Mouse (Mus musculus): ENCODE measurements around the gene Brinp2. TPM values are rescaled to one million over a fixed set of nuclear protein-coding genes. Genes with fewer than 3 reads are reported as not detected.

Brinp2 gene
- polyA plus RNA-seq, 1 experiment: not detected

DNA sequence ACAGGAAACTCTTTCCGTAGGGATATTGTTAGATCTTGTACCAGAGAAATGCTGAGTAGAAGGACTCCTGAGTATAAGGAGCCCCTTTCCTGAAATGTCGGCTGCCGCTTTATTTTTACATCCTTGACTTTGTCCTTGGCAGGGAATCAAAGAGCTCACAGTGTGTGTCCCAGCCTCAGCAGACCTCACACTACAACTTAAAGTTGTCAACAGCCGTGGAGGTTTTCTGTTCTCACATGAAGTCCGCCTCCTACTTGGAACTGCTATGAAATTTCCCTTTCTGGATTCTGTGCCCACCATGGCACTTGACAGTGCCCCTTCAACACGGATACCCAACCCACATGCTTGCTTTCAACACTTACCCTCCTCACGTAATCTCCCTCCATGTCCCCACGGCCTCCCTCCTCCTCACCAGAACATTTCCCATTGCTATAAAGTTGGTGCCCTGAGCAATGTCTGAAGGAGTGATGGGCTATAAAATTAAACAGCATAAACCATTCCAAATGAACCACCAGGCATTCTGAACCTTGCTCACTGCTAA is 103.4 kb downstream of the Brinp2 start:
- Histone ChIP-seq H3K36me3 (ENCODE audit: control insufficient read depth, insufficient read depth) (no peaks in the 10 kb centered on the region), H3K27me3 (ENCODE audit: control insufficient read depth, insufficient read depth, insufficient read length) (no peaks in the 10 kb centered on the region), H3K4me3 (no peak overlapping the region), H3K4me2 (ENCODE audit: low read depth) (no peak overlapping the region), H3K79me2 (ENCODE audit: control insufficient read depth, insufficient read depth) (no peaks in the 10 kb centered on the region), H3ac (ENCODE audit: control insufficient read depth, insufficient read length) (no peak overlapping the region)
- no peak for TF ChIP-seq MYOD1 (IDR thresholded peaks at IDR 0.05; ENCODE audit: control insufficient read depth in 1 of 3, insufficient read length in 2 of 3, low read depth in 2 of 3)
- TF ChIP-seq USF1 (IDR thresholded peaks at IDR 0.05; ENCODE audit: low read depth): no peak
- no peak for TF ChIP-seq POLR2A (IDR thresholded peaks at IDR 0.05; ENCODE audit: insufficient read length, low read depth)
- TF ChIP-seq TCF3 (IDR thresholded peaks at IDR 0.05; ENCODE audit: insufficient read length, low read depth): no peak
- TF ChIP-seq POLR2AphosphoS2 (IDR thresholded peaks at IDR 0.05; ENCODE audit: insufficient read length, low read depth): no peak
- TF ChIP-seq CEBPB (IDR thresholded peaks at IDR 0.05; ENCODE audit: insufficient read depth, poor library complexity, severe bottlenecking): no peak
- TF ChIP-seq REST (IDR thresholded peaks at IDR 0.05; ENCODE audit: insufficient read depth, insufficient read length): no peak
- no peak for TF ChIP-seq MAX (IDR thresholded peaks at IDR 0.05; ENCODE audit: low read depth)
- TF ChIP-seq E2F4 (IDR thresholded peaks at IDR 0.05; ENCODE audit: insufficient read depth): no peak
- TF ChIP-seq MYOG (IDR thresholded peaks at IDR 0.05; ENCODE audit: control insufficient read depth in 1 of 3, insufficient read depth in 1 of 3, insufficient read length in 2 of 3, low read depth in 2 of 3): no peak

DNA sequence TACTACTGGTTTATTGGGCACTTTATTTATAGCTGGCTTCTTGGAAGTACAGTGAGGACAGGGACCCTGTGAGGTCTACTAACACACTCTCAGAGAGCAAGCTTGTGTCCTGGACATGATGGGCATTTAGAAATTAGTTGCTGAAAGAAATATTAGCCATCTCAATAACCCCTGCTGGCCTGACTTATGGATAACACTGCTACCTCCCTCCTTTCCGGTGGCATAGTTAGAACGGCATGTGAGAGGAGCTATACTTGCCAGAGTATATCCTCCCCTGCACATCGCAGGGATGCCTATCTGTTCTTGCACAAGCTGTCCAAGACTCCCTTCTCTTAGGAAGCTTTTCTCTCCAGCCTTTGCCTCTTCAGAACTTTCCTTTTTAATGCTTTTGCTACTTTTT is 107.9 kb downstream of the Brinp2 start:
- no peaks in the 10 kb centered on the region for H3K27me3 ChIP-seq (ENCODE audit: control insufficient read depth, insufficient read depth, insufficient read length)
- H3K4me3 ChIP-seq: no peak overlapping the region
- TF ChIP-seq CEBPB (IDR thresholded peaks at IDR 0.05; ENCODE audit: insufficient read depth, poor library complexity, severe bottlenecking) (no peak), E2F4 (IDR thresholded peaks at IDR 0.05; ENCODE audit: insufficient read depth) (no peak), MAX (IDR thresholded peaks at IDR 0.05; ENCODE audit: low read depth) (no peak), POLR2AphosphoS2 (IDR thresholded peaks at IDR 0.05; ENCODE audit: insufficient read length, low read depth) (no peak), TCF3 (IDR thresholded peaks at IDR 0.05; ENCODE audit: insufficient read length, low read depth) (no peak), REST (IDR thresholded peaks at IDR 0.05; ENCODE audit: insufficient read depth, insufficient read length) (no peak), TCF12 (IDR thresholded peaks at IDR 0.05; ENCODE audit: insufficient read depth, poor library complexity, severe bottlenecking) (no peak), USF1 (IDR thresholded peaks at IDR 0.05; ENCODE audit: low read depth) (no peak), MYOG (IDR thresholded peaks at IDR 0.05; ENCODE audit: control insufficient read depth in 1 of 3, insufficient read depth in 1 of 3, insufficient read length in 2 of 3, low read depth in 2 of 3) (no peak), MYOD1 (IDR thresholded peaks at IDR 0.05; ENCODE audit: control insufficient read depth in 1 of 3, insufficient read length in 2 of 3, low read depth in 2 of 3) (no peak), SRF (IDR thresholded peaks at IDR 0.05; ENCODE audit: control insufficient read depth, insufficient read length, low read depth) (no peak)
- H3K79me2 ChIP-seq (ENCODE audit: control insufficient read depth, insufficient read depth): no peaks in the 10 kb centered on the region
- no peaks in the 10 kb centered on the region for H3K36me3 ChIP-seq (ENCODE audit: control insufficient read depth, insufficient read depth)
- H3K4me2 ChIP-seq (ENCODE audit: low read depth): no peak overlapping the region
- no peak overlapping the region for H3ac ChIP-seq (ENCODE audit: control insufficient read depth, insufficient read length)

DNA sequence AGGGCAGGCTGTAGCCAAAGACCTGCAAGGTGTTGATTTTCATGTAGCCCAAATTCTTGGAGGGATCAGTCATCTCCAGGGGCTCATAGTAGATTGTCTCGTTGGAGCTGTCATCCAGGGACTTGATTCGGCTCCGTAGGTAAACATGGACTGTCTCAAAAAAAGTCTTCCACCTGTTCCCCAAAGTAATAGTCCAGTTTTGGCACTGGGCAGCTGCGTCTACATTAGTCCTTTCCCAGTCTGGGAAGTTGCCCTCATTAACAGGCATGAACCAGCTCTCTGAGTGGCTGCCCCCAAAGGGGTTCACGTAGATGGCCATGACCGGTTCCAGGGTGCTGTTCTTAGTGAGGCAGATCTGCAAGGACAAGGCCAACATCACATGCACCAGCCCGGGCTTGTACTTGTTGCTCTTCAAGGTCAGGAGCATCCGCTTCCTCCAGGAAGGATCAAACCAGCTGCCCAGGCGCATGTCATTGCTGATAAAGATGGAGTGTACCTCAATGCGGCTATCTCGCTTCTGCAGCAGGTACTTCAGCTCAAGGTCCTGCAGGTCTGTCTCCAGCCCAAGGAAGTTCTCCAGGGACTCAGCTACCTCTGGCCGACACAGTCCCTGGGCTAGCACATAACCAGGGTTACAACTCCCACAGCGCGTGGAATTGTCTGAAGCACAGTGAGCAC is 109.5 kb downstream of the Brinp2 start:
- Histone ChIP-seq H3K36me3 (ENCODE audit: control insufficient read depth, insufficient read depth) (no peaks in the 10 kb centered on the region), H3K4me3 (no peak overlapping the region), H3K27me3 (ENCODE audit: control insufficient read depth, insufficient read depth, insufficient read length) (no peaks in the 10 kb centered on the region), H3K79me2 (ENCODE audit: control insufficient read depth, insufficient read depth) (no peaks in the 10 kb centered on the region), H3K4me2 (ENCODE audit: low read depth) (no peak overlapping the region), H3ac (ENCODE audit: control insufficient read depth, insufficient read length) (no peak overlapping the region)
- TF ChIP-seq E2F4 (IDR thresholded peaks at IDR 0.05; ENCODE audit: insufficient read depth): no peak
- TF ChIP-seq SRF (IDR thresholded peaks at IDR 0.05; ENCODE audit: control insufficient read depth, insufficient read length, low read depth): no peak
- TF ChIP-seq TCF3 (IDR thresholded peaks at IDR 0.05; ENCODE audit: insufficient read length, low read depth): no peak
- TF ChIP-seq REST (IDR thresholded peaks at IDR 0.05; ENCODE audit: insufficient read depth, insufficient read length): no peak
- TF ChIP-seq MYOG (IDR thresholded peaks at IDR 0.05; ENCODE audit: control insufficient read depth in 1 of 3, insufficient read depth in 1 of 3, insufficient read length in 2 of 3, low read depth in 2 of 3): no peak
- TF ChIP-seq POLR2AphosphoS2 (IDR thresholded peaks at IDR 0.05; ENCODE audit: insufficient read length, low read depth): no peak
- TF ChIP-seq POLR2A (IDR thresholded peaks at IDR 0.05; ENCODE audit: insufficient read length, low read depth): no peak
- TF ChIP-seq CEBPB (IDR thresholded peaks at IDR 0.05; ENCODE audit: insufficient read depth, poor library complexity, severe bottlenecking): no peak
- no peak for TF ChIP-seq MYOD1 (IDR thresholded peaks at IDR 0.05; ENCODE audit: control insufficient read depth in 1 of 3, insufficient read length in 2 of 3, low read depth in 2 of 3)
- TF ChIP-seq TCF12 (IDR thresholded peaks at IDR 0.05; ENCODE audit: insufficient read depth, poor library complexity, severe bottlenecking): no peak
- TF ChIP-seq MAX (IDR thresholded peaks at IDR 0.05; ENCODE audit: low read depth): no peak
- TF ChIP-seq USF1 (IDR thresholded peaks at IDR 0.05; ENCODE audit: low read depth): no peak

DNA sequence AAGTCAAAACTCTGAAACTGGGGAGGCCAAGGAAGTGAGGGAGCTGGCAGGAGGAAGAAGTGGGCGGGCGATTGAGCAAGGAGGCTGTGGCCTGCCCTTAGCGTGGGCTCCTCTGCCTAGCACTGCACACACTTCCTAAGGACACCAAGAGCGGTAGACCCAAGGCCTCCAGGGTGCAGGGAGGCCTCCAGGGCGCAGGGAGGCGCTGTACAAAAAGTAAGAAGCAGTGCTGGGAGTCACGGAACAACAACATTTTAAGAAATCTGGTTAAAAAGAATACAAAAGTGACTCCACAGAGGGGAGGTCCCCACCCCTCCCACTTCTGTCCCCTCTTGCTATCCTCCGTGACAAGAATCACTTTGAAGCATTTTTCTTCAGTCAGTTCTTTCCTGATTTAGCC is 110.6 kb downstream of the Brinp2 start:
- no peaks in the 10 kb centered on the region for H3K27me3 ChIP-seq (ENCODE audit: control insufficient read depth, insufficient read depth, insufficient read length)
- no peak overlapping the region for H3K4me3 ChIP-seq
- TF ChIP-seq POLR2AphosphoS2 (IDR thresholded peaks at IDR 0.05; ENCODE audit: insufficient read length, low read depth) (no peak), REST (IDR thresholded peaks at IDR 0.05; ENCODE audit: insufficient read depth, insufficient read length) (no peak), MYOD1 (IDR thresholded peaks at IDR 0.05; ENCODE audit: control insufficient read depth in 1 of 3, insufficient read length in 2 of 3, low read depth in 2 of 3) (no peak), TCF12 (IDR thresholded peaks at IDR 0.05; ENCODE audit: insufficient read depth, poor library complexity, severe bottlenecking) (no peak), MYOG (IDR thresholded peaks at IDR 0.05; ENCODE audit: control insufficient read depth in 1 of 3, insufficient read depth in 1 of 3, insufficient read length in 2 of 3, low read depth in 2 of 3) (no peak), TCF3 (IDR thresholded peaks at IDR 0.05; ENCODE audit: insufficient read length, low read depth) (no peak), MAX (IDR thresholded peaks at IDR 0.05; ENCODE audit: low read depth) (no peak), CEBPB (IDR thresholded peaks at IDR 0.05; ENCODE audit: insufficient read depth, poor library complexity, severe bottlenecking) (no peak), USF1 (IDR thresholded peaks at IDR 0.05; ENCODE audit: low read depth) (no peak), SRF (IDR thresholded peaks at IDR 0.05; ENCODE audit: control insufficient read depth, insufficient read length, low read depth) (no peak), E2F4 (IDR thresholded peaks at IDR 0.05; ENCODE audit: insufficient read depth) (no peak), POLR2A (IDR thresholded peaks at IDR 0.05; ENCODE audit: insufficient read length, low read depth) (no peak)
- no peak overlapping the region for H3ac ChIP-seq (ENCODE audit: control insufficient read depth, insufficient read length)
- H3K79me2 ChIP-seq (ENCODE audit: control insufficient read depth, insufficient read depth): no peaks in the 10 kb centered on the region
- H3K4me2 ChIP-seq (ENCODE audit: low read depth): no peak overlapping the region
- H3K36me3 ChIP-seq (ENCODE audit: control insufficient read depth, insufficient read depth): no peaks in the 10 kb centered on the region

Measured in myocyte (in vitro differentiated cells).